Mouse (Mus musculus): ENCODE measurements around the gene Hinfp. TPM values are rescaled to one million over a fixed set of nuclear protein-coding genes. Genes with fewer than 3 reads are reported as not detected.
A peak's percentile ranks its signal among the peaks of the same experiment; 100 is the strongest.

Hinfp gene
- polyA plus RNA-seq, 1 experiment from 2014 or later = 11.5 TPM

DNA sequence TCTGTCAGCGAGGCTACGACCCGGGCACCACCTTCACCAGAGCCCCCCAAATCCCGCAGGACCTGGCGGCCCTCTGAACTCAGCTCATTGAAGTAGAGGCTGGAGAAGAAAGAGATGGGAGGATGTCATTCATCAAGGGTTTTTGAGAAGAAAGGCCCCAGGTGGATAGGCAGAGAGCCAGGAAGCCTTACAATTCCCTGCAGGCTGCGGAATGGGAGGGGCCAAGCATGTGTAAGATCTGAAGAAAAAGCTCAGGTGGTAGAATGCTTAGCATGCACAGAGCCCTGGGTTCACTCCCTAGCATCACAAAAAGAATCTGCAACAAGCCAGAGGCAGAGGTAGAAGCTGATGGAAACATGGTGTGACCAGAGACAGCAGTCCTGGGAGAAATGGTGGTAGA is 52.0 kb downstream of the Hinfp start:
- no peak for DNase-seq
- Histone ChIP-seq H3K9me3 (replicated peaks) (no peaks in the 10 kb centered on the region), H3K4me3 (replicated peaks) (no peak overlapping the region), H3K9ac (no peak overlapping the region), H3K27ac (no peak overlapping the region), H3K27me3 (peaks cover 4% of the 10 kb centered on the region; the same call in 1 of the 2 replicates), H3K4me1 (replicated peaks) (peaks cover 21% of the 10 kb centered on the region), H3K36me3 (no peaks in the 10 kb centered on the region), H3K4me2 (no peak overlapping the region)
- WGBS (ENCODE audit: insufficient replicate concordance) = 80% methylated on average over 6 of the region's 6 CpGs
- no peak for ATAC-seq (ENCODE audit: low read depth)

DNA sequence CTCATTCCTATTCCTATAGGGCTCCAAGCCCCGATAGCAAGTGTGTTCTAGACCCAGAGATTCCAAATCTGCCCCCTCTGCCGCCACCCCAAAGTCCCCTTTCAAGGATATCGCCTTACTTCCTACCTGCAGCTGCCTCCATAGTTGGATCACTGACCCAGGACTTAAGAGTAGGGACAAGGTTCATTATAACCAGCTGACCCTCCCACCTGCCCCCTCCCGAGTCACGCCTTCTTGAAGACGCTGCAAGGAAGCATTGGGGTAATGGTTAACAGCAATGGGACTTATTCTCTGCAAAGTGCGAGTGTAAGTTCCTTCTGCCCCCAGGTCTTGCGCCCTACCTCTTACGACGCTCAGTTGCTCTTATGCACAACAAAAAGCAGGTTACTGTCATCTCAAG is 54.2 kb downstream of the Hinfp start, which contains the start of gene Pdzd3:
Gene Pdzd3, minus strand, starts transcription at position 158 of the 400 bp plus-strand sequence.
- 74% methylated on average over 10 of the region's 10 CpGs for WGBS (ENCODE audit: insufficient replicate concordance)
- Histone ChIP-seq H3K9me3 (replicated peaks) (no peaks in the 10 kb centered on the region), H3K27ac (no peak within 1 kb of the TSS), H3K4me1 (replicated peaks) (peaks cover 30% of the 10 kb centered on the region), H3K9ac (no peak within 1 kb of the TSS), H3K27me3 (peaks cover 4% of the 10 kb centered on the region; the same call in 1 of the 2 replicates), H3K4me2 (no peak within 1 kb of the TSS), H3K36me3 (no peaks in the 10 kb centered on the region), H3K4me3 (replicated peaks) (no peak within 1 kb of the TSS)
- DNase-seq (no peak), ATAC-seq (ENCODE audit: low read depth) (no peak)

DNA sequence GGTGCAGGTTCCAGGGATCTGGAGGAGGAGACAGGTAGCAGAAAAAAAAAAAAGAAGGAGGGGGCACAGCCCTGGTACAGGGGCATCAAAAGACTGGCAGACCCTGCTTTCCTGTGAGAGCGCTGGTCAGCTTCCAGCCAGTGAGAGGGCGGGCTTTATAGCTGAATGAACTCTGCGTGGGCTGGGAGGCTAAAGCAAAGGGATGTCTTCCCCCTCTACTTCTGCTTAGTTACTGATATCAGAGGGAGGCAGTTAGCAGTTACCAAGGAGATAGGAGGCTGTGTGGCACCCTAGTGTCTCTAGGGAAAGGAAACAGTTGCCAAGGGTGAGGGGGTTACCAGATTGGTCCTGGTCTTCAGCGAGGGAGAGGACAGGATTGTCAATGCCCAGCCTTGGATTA is 55.0 kb downstream of the Hinfp start:
- H3K9ac ChIP-seq = no peak overlapping the region
- peaks cover 28% of the 10 kb centered on the region for H3K4me1 ChIP-seq (replicated peaks)
- H3K4me2 ChIP-seq = no peak overlapping the region
- no peak overlapping the region for H3K4me3 ChIP-seq (replicated peaks)
- H3K27me3 ChIP-seq = peaks cover 4% of the 10 kb centered on the region; the same call in 1 of the 2 replicates
- H3K9me3 ChIP-seq (replicated peaks) = no peaks in the 10 kb centered on the region
- H3K27ac ChIP-seq = no peak overlapping the region
- WGBS (ENCODE audit: insufficient replicate concordance) = 31% methylated on average over 4 of the region's 4 CpGs
- ATAC-seq (ENCODE audit: low read depth) = no peak
- no peaks in the 10 kb centered on the region for H3K36me3 ChIP-seq
- DNase-seq = no peak

DNA sequence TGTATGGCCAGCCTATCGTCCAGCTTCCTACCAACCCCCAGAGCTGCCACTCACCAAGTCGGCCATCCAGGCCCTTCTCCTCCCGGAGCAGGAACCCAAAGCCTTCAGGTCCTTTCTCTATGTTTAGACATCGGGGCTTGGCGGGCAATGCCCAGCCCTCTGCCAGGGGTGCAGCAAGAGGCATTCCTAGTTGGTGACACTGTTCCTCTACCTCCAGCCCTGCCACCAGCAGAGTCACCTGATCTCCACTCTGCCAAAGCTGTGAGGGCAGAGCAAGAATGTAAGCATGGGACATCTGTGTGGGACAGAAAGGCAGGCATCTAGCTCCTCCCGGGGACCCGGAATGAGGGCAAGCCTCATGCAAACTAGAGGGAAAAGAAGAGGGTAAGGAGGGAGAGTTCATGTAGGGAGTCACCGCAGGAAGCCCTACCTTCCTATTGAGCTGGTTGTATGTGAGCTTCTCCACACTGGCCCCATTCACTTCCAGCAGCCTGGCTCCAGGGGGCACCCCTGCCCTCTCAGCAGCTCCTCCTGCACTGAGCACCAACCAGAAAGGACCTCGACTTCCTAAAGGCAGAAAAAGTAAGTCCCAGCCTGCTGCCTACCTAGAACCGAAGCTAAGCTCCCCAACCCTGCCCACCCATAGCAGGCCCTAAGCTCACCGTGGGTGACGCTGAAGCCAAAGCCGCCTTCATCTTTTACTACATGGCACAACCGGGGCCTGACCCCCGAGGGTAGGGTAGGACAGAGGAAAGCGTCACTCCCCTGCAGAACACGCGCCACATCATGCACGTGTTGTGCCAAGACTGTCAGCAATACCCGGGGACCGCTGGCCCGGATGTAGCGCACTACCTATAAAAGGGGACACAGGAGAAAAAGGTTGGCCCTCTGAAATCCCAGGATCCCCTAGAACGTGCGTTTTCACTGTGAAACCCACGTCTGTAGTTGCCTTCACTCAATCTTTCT is 56.0 kb downstream of the Hinfp start:
- peak; percentile 73 for ATAC-seq (ENCODE audit: low read depth)
- peaks cover 28% of the 10 kb centered on the region for H3K4me1 ChIP-seq (replicated peaks)
- no peak overlapping the region for H3K4me3 ChIP-seq (replicated peaks)
- H3K27ac ChIP-seq = no peak overlapping the region
- WGBS (ENCODE audit: insufficient replicate concordance) = 41% methylated on average over 26 of the region's 26 CpGs
- peaks cover 4% of the 10 kb centered on the region; the same call in 1 of the 2 replicates for H3K27me3 ChIP-seq
- no peak overlapping the region for H3K9ac ChIP-seq
- peak; percentile 50 for DNase-seq
- H3K36me3 ChIP-seq = no peaks in the 10 kb centered on the region
- H3K4me2 ChIP-seq = peak overlapping the region; percentile 35
- no peaks in the 10 kb centered on the region for H3K9me3 ChIP-seq (replicated peaks)

DNA sequence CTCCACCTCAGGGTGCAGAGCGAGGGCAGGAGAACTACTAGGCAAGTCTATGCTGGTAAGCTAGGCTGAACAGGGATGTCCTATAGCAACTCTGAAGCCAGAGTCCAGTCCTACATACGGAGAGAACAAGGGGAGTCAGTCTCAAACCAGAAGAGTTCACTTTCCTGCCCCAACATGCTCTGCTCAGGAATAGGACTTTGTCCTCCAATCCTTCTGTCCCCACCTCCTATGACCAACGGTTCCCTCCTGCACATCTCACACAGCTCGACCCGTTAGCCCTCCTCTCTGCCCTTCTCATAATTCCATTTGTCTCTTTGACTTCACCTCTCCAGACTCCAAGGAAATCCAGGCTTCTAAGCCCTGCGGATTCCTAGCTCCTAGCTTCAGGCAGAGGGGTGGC is 57.6 kb downstream of the Hinfp start:
- Histone ChIP-seq H3K9ac (no peak overlapping the region), H3K4me2 (no peak overlapping the region), H3K27ac (no peak overlapping the region), H3K4me1 (replicated peaks) (peaks cover 28% of the 10 kb centered on the region), H3K27me3 (peaks cover 4% of the 10 kb centered on the region; the same call in 1 of the 2 replicates), H3K4me3 (replicated peaks) (no peak overlapping the region), H3K36me3 (no peaks in the 10 kb centered on the region), H3K9me3 (replicated peaks) (no peaks in the 10 kb centered on the region)
- ATAC-seq (ENCODE audit: low read depth) (no peak), DNase-seq (no peak)
- WGBS (ENCODE audit: insufficient replicate concordance) = 55% methylated on average over 6 of the region's 6 CpGs

DNA sequence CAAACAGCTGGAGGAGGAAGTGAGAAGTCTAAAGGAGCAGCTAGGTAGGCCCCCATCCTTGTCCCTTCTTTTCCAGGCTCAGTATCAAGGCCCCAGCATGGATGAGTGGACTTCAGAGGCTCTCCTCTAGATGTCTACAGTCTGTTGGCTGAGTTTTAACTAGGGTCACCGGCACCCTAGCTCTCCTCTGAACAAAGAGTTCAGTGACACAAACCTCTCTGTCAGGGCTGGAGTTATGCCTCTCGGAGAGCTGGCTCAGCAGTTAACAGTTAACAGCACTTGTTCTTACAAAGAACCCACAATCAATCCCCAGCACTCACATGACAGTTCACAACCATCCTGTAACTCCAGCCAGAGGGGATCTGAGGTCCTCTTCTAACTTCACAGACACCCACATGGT is 61.9 kb downstream of the Hinfp start:
- no peaks in the 10 kb centered on the region for H3K36me3 ChIP-seq
- no peak overlapping the region for H3K4me3 ChIP-seq (replicated peaks)
- H3K4me1 ChIP-seq (replicated peaks) = peaks cover 9% of the 10 kb centered on the region; the same call in 1 of the 2 replicates
- DNase-seq = no peak
- H3K27me3 ChIP-seq = peaks cover 13% of the 10 kb centered on the region; the same call in 1 of the 2 replicates
- ATAC-seq (ENCODE audit: low read depth) = no peak
- no peak overlapping the region for H3K4me2 ChIP-seq
- no peaks in the 10 kb centered on the region for H3K9me3 ChIP-seq (replicated peaks)
- 58% methylated on average over 2 of the region's 2 CpGs for WGBS (ENCODE audit: insufficient replicate concordance)
- no peak overlapping the region for H3K27ac ChIP-seq
- H3K9ac ChIP-seq = no peak overlapping the region

Small RNAs within 50 kb of the gene (microRNA-seq; reads per million reads assigned to microRNA genes)
- 1.2 reads per million for gene Gm44335

Other genes with a start within 250 kb of the Hinfp start
- gene Usp2, start 238.7 kb downstream of the Hinfp start, polyA plus RNA-seq (2015; fragmentation: Nextera tagmentation; extraction: Ambion mirVana) = 1.8 and 3.0 TPM in 2 replicates
- not detected in 2 replicates for gene Mfrp, start 203.9 kb downstream of the Hinfp start, polyA plus RNA-seq (2015; fragmentation: Nextera tagmentation; extraction: Ambion mirVana)
- gene C1qtnf5, start 198.4 kb downstream of the Hinfp start, polyA plus RNA-seq (2015; fragmentation: Nextera tagmentation; extraction: Ambion mirVana) = 0.17 and 0.20 TPM in 2 replicates
- gene Gm49380, start 192.2 kb downstream of the Hinfp start, polyA plus RNA-seq (2015; fragmentation: Nextera tagmentation; extraction: Ambion mirVana) = 0.05 TPM in 1 of 2 replicates, not detected in the other
- 36.9 and 38.7 TPM in 2 replicates for gene Rnf26, start 192.2 kb downstream of the Hinfp start, polyA plus RNA-seq (2015; fragmentation: Nextera tagmentation; extraction: Ambion mirVana)
- 3.7 and 4.0 TPM in 2 replicates for gene Mcam, start 171.2 kb downstream of the Hinfp start, polyA plus RNA-seq (2015; fragmentation: Nextera tagmentation; extraction: Ambion mirVana)
- gene Cbl, start 71.6 kb downstream of the Hinfp start, polyA plus RNA-seq (2015; fragmentation: Nextera tagmentation; extraction: Ambion mirVana) = 5.7 and 7.2 TPM in 2 replicates
- not detected in 2 replicates for gene Ccdc153, start 65.0 kb downstream of the Hinfp start, polyA plus RNA-seq (2015; fragmentation: Nextera tagmentation; extraction: Ambion mirVana)
- gene Pdzd3, start 54.2 kb downstream of the Hinfp start, polyA plus RNA-seq (2015; fragmentation: Nextera tagmentation; extraction: Ambion mirVana) = 0.06 and 0.24 TPM in 2 replicates
- 3.2 and 3.8 TPM in 2 replicates for gene Nlrx1, start 37.1 kb downstream of the Hinfp start, polyA plus RNA-seq (2015; fragmentation: Nextera tagmentation; extraction: Ambion mirVana)
- gene Abcg4, start 17.1 kb downstream of the Hinfp start, polyA plus RNA-seq (2015; fragmentation: Nextera tagmentation; extraction: Ambion mirVana) = 11.1 and 13.0 TPM in 2 replicates
- 6.4 and 8.2 TPM in 2 replicates for gene C2cd2l, start 14.6 kb upstream of the Hinfp start, polyA plus RNA-seq (2015; fragmentation: Nextera tagmentation; extraction: Ambion mirVana)
- 20.7 and 23.0 TPM in 2 replicates for gene Dpagt1, start 20.3 kb upstream of the Hinfp start, polyA plus RNA-seq (2015; fragmentation: Nextera tagmentation; extraction: Ambion mirVana)
- 208 and 210 TPM in 2 replicates for gene H2afx, start 29.0 kb upstream of the Hinfp start, polyA plus RNA-seq (2015; fragmentation: Nextera tagmentation; extraction: Ambion mirVana)
- gene Hmbs, start 38.6 kb upstream of the Hinfp start, polyA plus RNA-seq (2015; fragmentation: Nextera tagmentation; extraction: Ambion mirVana) = 1,411 and 1,456 TPM in 2 replicates
- 14.8 and 15.3 TPM in 2 replicates for gene Vps11, start 56.0 kb upstream of the Hinfp start, polyA plus RNA-seq (2015; fragmentation: Nextera tagmentation; extraction: Ambion mirVana)
- gene Hyou1, start 73.8 kb upstream of the Hinfp start, polyA plus RNA-seq (2015; fragmentation: Nextera tagmentation; extraction: Ambion mirVana) = 15.8 and 19.0 TPM in 2 replicates
- 18.4 and 21.3 TPM in 2 replicates for gene Slc37a4, start 91.2 kb upstream of the Hinfp start, polyA plus RNA-seq (2015; fragmentation: Nextera tagmentation; extraction: Ambion mirVana)
- 1,487 and 1,590 TPM in 2 replicates for gene Rps25, start 101.5 kb upstream of the Hinfp start, polyA plus RNA-seq (2015; fragmentation: Nextera tagmentation; extraction: Ambion mirVana)
- 68.3 and 69.4 TPM in 2 replicates for gene Trappc4, start 101.9 kb upstream of the Hinfp start, polyA plus RNA-seq (2015; fragmentation: Nextera tagmentation; extraction: Ambion mirVana)
- 13.8 and 16.6 TPM in 2 replicates for gene Ccdc84, start 112.9 kb upstream of the Hinfp start, polyA plus RNA-seq (2015; fragmentation: Nextera tagmentation; extraction: Ambion mirVana)
- not detected in 2 replicates for gene Foxr1, start 135.5 kb upstream of the Hinfp start, polyA plus RNA-seq (2015; fragmentation: Nextera tagmentation; extraction: Ambion mirVana)
- gene Upk2, start 149.3 kb upstream of the Hinfp start, polyA plus RNA-seq (2015; fragmentation: Nextera tagmentation; extraction: Ambion mirVana) = not detected in 2 replicates
- 1.0 and 1.5 TPM in 2 replicates for gene Bcl9l, start 177.2 kb upstream of the Hinfp start, polyA plus RNA-seq (2015; fragmentation: Nextera tagmentation; extraction: Ambion mirVana)